In genomic region chr8:84969241-84970134, GRCm38 (mm10) we compare ENCODE assay signal across 7 mouse cellular contexts. TPM values are rescaled to one million over a fixed set of nuclear protein-coding genes. Genes with fewer than 3 reads are reported as not detected.
DNase-seq lines count a peak whose midpoint lies in the region; ATAC-seq lines count a peak whose summit lies in the region.

Gene Gm49661 (minus strand): TSS chr8:84969433.
Gene Prdx2 (plus strand): TSS chr8:84969587.
Gene Rnaseh2a (minus strand): TSS chr8:84969767.

- H3K36me3 ChIP-seq in hindbrain, embryonic 13.5 days = peaks cover 35% of the 10 kb centered on the region

- H3K4me2 ChIP-seq in hindbrain, embryonic 13.5 days = peak within 1 kb of the TSS; percentile 98

- peak within 1 kb of the TSS; percentile 74 for H3K4me3 ChIP-seq in hindbrain, embryonic 13.5 days

- under 1% methylated on average over 56 of the region's 56 CpGs for WGBS in hindbrain, embryonic 13.5 days

- peaks cover 56% of the 10 kb centered on the region for H3K4me1 ChIP-seq in hindbrain, embryonic 13.5 days (replicated peaks)

- peak within 1 kb of the TSS; percentile 91 for H3K27ac ChIP-seq in hindbrain, embryonic 13.5 days

- peak; percentile 90 to 92 for DNase-seq in cerebellum, postnatal 10 days
- peak; percentile 60 for DNase-seq in gastrocnemius, adult 18-20 months (ENCODE audit: low spot score)
- DNase-seq in layer of hippocampus, postnatal 25 days (ENCODE audit: extremely low spot score in 1 of 2, low spot score in 1 of 2) = peak; percentile 64 to 68
- peak; percentile 67 for DNase-seq in lung, postnatal 25 days (ENCODE audit: low spot score)
- peak; percentile 71 to 76 for DNase-seq in right cerebral cortex, adult 2 months (ENCODE audit: low spot score in 2 of 2)

- ATAC-seq in activated CD4-positive, CD25-positive, alpha-beta regulatory T cell, adult 4 months = no peak
- peak; percentile 77 for ATAC-seq in hindbrain, embryonic 13.5 days (ENCODE audit: low FRiP score)

- peak within 1 kb of the TSS; percentile 90 for H3K9ac ChIP-seq in hindbrain, embryonic 13.5 days

- H3K9me3 ChIP-seq in hindbrain, embryonic 13.5 days = no peaks in the 10 kb centered on the region

- H3K27me3 ChIP-seq in hindbrain, embryonic 13.5 days = no peaks in the 10 kb centered on the region

RNA-seq across cellular contexts. Expression of gene Gm49661, which starts in this region (rescaled TPM):
- polyA plus RNA-seq in activated CD4-positive, CD25-positive, alpha-beta regulatory T cell, adult 4 months (2017; shearing (Covaris generic)) = not detected
- total RNA-seq in gastrocnemius, adult 18-20 months (2021) = not detected
- not detected in 2 replicates for polyA plus RNA-seq in hindbrain, embryonic 13.5 days (2015; fragmentation: Nextera tagmentation; extraction: Ambion mirVana)
- not detected for total RNA-seq in layer of hippocampus, postnatal 25 days (2021)

RNA-seq across cellular contexts. Expression of gene Prdx2, which starts in this region (rescaled TPM):
- 100 to 1,000 TPM; 246 to 312 TPM for polyA plus RNA-seq in activated CD4-positive, CD25-positive, alpha-beta regulatory T cell, adult 4 months (2017; shearing (Covaris generic))
- 100 to 1,000 TPM; 193 to 200 TPM for total RNA-seq in gastrocnemius, adult 18-20 months (2021)
- 1,362 and 1,388 TPM in 2 replicates for polyA plus RNA-seq in hindbrain, embryonic 13.5 days (2015; fragmentation: Nextera tagmentation; extraction: Ambion mirVana)
- total RNA-seq in layer of hippocampus, postnatal 25 days (2021) = 100 to 1,000 TPM; 335 to 353 TPM

RNA-seq across cellular contexts. Expression of gene Rnaseh2a, which starts in this region (rescaled TPM):
- polyA plus RNA-seq in activated CD4-positive, CD25-positive, alpha-beta regulatory T cell, adult 4 months (2017; shearing (Covaris generic)) = 10 to 100 TPM; 68.9 to 91.0 TPM
- 10 to 100 TPM; 21.1 to 21.7 TPM for total RNA-seq in gastrocnemius, adult 18-20 months (2021)
- polyA plus RNA-seq in hindbrain, embryonic 13.5 days (2015; fragmentation: Nextera tagmentation; extraction: Ambion mirVana) = 61.4 and 62.1 TPM in 2 replicates
- total RNA-seq in layer of hippocampus, postnatal 25 days (2021) = 10 to 100 TPM; 37.1 to 41.5 TPM
